Mouse (Mus musculus) hindbrain, embryonic 11.5 days (tissue): ENCODE results near the gene Itpk1. TPM values are rescaled to one million over a fixed set of nuclear protein-coding genes. Genes with fewer than 3 reads are reported as not detected.

Source experiments
- ATAC-seq: fragments of 200-750 bp; cut with Nextera tagmentation; 2 replicates; pipeline ENCODE4 v1.8.0; 2017; ENCODE audit warnings: mild to moderate bottlenecking, moderate TSS enrichment, moderate library complexity; ENCODE audit not compliant: low FRiP score
- DNase-seq: peaks from one replicate; pipeline ENCODE4 v3.0.0-alpha.2; 2015; ENCODE audit warnings: low spot score
- H3K27ac ChIP-seq: fragments of 300-500 bp; sonication (generic); 2 replicates; pipeline ENCODE4 v1.5.1; 2014; ENCODE audit warnings: mild to moderate bottlenecking, low read depth, low read length
- H3K27me3 ChIP-seq: fragments of 300-500 bp; sonication (generic); 2 replicates; pipeline ENCODE4 v1.6.1; 2014; ENCODE audit warnings: mild to moderate bottlenecking, low read length, moderate library complexity, mixed read lengths; ENCODE audit not compliant: control insufficient read depth, insufficient read depth
- H3K36me3 ChIP-seq: fragments of 300-500 bp; sonication (generic); 2 replicates; pipeline ENCODE4 v1.6.1; 2014; ENCODE audit warnings: mild to moderate bottlenecking, low read length, moderate library complexity, mixed read lengths; ENCODE audit not compliant: control insufficient read depth, insufficient read depth
- H3K4me1 ChIP-seq: fragments of 300-500 bp; sonication (generic); replicated peaks from 2 replicates; pipeline ENCODE4 v1.6.1; 2014; ENCODE audit warnings: low read length, mixed read lengths; ENCODE audit not compliant: control insufficient read depth, insufficient read depth
- H3K4me2 ChIP-seq: fragments of 300-500 bp; sonication (generic); replicated peaks from 2 replicates; pipeline ENCODE4 v1.6.1; 2014; ENCODE audit warnings: mild to moderate bottlenecking, low read depth, low read length
- H3K4me3 ChIP-seq: fragments of 300-500 bp; sonication (generic); 2 replicates; pipeline ENCODE4 v1.5.1; 2014; ENCODE audit warnings: low read depth, low read length
- H3K9ac ChIP-seq: fragments of 300-500 bp; sonication (generic); 2 replicates; pipeline ENCODE4 v1.6.1; 2014; ENCODE audit warnings: low read depth, low read length
- H3K9me3 ChIP-seq: fragments of 300-500 bp; sonication (generic); 2 replicates; pipeline ENCODE4 v1.6.1; 2016; ENCODE audit warnings: low read length; ENCODE audit not compliant: control insufficient read depth
- WGBS: fragments of 180-500 bp; shearing (Covaris S2); extraction: QIAGEN DNeasy Blood & Tissue Kit; methylation state at CpG from one replicate; pipeline ENCODE4 v1.1.7; 2014; 5-methylcytosine and 5-hydroxymethylcytosine counted together
- polyA plus RNA-seq: library from polyadenylated mRNA; unstranded; fragments of >200 nt; fragmentation: Nextera tagmentation; extraction: Ambion mirVana; gene quantifications from 2 replicates; pipeline ENCODE4 v1.2.1, GENCODE M21; 2014

Gene Itpk1
- polyA plus RNA-seq, 1 experiment from 2014 or later: 14.1 TPM

DNA sequence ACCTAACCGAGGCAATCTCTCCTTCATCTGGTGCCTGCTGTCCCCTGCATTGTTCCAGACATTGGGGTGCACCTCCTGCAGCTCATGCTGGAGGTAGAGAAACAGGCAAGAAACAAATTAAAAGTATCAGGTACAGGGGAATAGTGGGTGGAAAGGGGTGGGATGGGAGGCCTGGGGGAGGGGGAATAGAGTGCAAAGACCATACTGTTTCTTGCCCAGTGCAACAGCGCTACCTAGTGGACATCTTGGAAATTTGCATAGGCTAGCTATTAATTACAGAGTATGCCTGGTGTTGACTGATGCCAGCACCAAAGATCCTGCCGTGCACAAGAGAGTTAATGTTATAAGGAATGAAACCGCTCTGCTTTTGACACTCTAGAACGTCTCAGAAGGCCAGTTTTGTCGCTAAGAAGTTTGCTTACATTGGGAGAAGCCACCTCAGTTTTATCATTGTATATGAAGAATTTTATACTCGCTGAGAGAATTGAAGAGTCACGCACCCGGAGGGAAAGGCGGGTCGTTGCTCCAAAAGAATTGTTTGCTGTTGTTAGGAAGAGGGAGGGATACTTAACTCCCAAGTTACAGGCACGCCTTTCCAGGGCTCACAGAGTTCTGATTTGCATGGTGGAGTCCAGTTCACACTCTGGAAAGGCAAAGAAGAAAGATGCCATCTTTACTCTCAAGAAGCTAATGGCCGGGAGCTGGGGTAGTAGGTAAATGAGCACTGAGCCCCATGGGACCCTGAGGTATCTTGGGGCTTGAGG is 15.0 kb upstream of the Itpk1 start:
- no peak overlapping the region for H3K9ac ChIP-seq
- ATAC-seq (peak; percentile 66; the same call in 1 of the 2 replicates), DNase-seq (peak; percentile 80)
- H3K4me2 ChIP-seq: no peak overlapping the region
- H3K4me3 ChIP-seq: no peak overlapping the region
- H3K4me1 ChIP-seq: no peaks in the 10 kb centered on the region
- 33% methylated on average over 13 of the region's 13 CpGs for WGBS
- no peaks in the 10 kb centered on the region for H3K27me3 ChIP-seq
- no peaks in the 10 kb centered on the region for H3K36me3 ChIP-seq
- no peak overlapping the region for H3K27ac ChIP-seq
- no peaks in the 10 kb centered on the region for H3K9me3 ChIP-seq

DNA sequence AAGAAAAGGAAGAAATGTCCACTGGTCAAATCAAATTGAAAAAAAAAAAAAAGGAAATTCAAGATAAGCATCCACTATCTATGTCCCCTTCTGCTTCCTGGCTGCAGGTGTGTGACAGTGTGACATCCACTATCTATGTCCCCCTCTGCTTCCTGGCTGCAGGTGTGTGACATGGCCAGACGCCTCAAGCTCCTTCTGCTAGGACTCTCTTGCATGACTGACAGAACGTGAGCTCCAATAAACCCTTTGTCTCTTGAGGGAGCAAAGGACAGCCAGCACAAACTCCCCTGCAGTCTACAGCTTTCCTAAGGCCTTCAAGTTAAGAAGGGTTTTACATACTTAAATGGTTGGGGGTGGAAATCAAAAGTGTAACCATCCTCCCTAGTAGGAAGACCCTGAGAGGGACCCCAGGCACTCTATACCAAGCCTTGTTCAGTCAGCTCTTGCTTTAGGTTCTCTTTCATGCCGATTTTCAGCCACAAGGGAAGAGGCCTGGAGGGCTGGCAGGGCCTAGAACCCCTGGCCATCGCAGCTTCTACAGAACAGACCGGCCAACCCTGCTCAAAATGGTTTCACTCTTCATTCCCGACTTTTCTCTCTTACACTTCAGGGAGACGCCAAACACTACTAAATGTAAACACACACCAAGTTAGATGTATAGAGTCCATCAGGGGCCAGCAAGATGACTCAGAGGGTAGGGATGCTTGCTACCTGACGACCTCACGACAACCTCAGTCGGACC is 10.1 kb upstream of the Itpk1 start:
- 84% methylated on average over 10 of the region's 10 CpGs for WGBS
- Histone ChIP-seq H3K27me3 (no peaks in the 10 kb centered on the region), H3K4me1 (no peaks in the 10 kb centered on the region), H3K4me2 (no peak overlapping the region), H3K9ac (no peak overlapping the region), H3K27ac (no peak overlapping the region), H3K36me3 (no peaks in the 10 kb centered on the region), H3K4me3 (no peak overlapping the region), H3K9me3 (no peaks in the 10 kb centered on the region)
- ATAC-seq (no peak), DNase-seq (no peak)

DNA sequence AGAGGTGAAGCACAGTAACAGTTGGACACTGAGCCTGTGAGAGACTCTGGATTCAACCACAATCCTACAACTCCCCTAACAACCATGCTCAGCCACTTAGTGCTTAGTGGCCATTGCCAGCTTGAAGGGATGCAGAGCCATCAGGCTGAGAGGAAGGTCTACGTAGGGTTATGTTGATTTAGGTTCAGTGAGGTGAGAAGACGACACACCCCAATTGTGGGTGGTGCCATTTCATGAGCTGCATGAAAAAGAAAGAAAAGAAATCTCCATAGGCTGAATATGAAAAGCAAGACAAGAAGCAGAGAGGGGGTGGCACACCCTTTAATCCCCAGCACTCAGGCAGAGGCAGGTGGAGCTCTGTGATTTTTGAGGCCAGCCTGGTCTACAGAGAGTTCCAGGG is 9.4 kb upstream of the Itpk1 start:
- no peaks in the 10 kb centered on the region for H3K4me1 ChIP-seq
- no peaks in the 10 kb centered on the region for H3K36me3 ChIP-seq
- WGBS: 54% methylated on average over 2 of the region's 2 CpGs
- ATAC-seq (no peak), DNase-seq (no peak)
- H3K4me2 ChIP-seq: no peak overlapping the region
- H3K4me3 ChIP-seq: no peak overlapping the region
- H3K27ac ChIP-seq: no peak overlapping the region
- H3K27me3 ChIP-seq: no peaks in the 10 kb centered on the region
- H3K9me3 ChIP-seq: no peaks in the 10 kb centered on the region
- H3K9ac ChIP-seq: no peak overlapping the region

DNA sequence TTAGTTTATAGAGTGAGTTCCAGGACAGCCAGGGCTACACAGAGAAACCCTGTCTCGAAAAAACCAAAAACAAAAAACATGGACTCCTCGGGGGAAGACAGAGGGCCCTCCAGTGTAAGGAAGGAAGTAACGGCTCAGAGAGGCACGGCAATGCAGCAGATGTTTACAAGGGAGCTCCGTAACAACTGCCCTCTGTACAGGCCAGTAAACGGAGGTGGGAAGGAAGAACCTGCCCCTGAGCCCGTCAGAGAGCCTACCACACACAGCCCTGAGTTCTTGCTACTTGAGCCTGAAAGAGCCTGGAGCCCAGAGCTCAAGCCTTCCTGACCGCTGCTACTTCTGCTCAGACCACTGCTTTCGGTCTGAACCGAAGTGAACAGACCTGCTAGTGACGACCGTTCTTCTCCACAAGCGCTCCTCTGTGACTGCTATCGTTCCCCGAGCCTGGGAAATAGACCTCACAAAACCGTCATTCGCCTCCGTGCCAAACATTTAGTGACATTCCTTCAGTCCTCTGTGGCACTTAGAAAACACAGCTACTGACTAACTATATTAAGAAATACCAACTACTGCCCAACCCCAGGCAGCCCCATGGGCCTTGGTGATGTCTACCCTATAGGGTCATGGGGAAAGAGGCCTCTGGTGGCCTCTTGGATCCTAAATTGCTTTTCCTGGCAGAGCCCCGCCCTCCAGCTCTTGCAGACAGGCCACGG is 8.6 kb upstream of the Itpk1 start:
- DNase-seq (no peak), ATAC-seq (no peak)
- no peak overlapping the region for H3K4me3 ChIP-seq
- H3K4me2 ChIP-seq: no peak overlapping the region
- no peaks in the 10 kb centered on the region for H3K4me1 ChIP-seq
- H3K27ac ChIP-seq: no peak overlapping the region
- 82% methylated on average over 20 of the region's 20 CpGs for WGBS
- no peaks in the 10 kb centered on the region for H3K9me3 ChIP-seq
- no peak overlapping the region for H3K9ac ChIP-seq
- no peaks in the 10 kb centered on the region for H3K36me3 ChIP-seq
- no peaks in the 10 kb centered on the region for H3K27me3 ChIP-seq

DNA sequence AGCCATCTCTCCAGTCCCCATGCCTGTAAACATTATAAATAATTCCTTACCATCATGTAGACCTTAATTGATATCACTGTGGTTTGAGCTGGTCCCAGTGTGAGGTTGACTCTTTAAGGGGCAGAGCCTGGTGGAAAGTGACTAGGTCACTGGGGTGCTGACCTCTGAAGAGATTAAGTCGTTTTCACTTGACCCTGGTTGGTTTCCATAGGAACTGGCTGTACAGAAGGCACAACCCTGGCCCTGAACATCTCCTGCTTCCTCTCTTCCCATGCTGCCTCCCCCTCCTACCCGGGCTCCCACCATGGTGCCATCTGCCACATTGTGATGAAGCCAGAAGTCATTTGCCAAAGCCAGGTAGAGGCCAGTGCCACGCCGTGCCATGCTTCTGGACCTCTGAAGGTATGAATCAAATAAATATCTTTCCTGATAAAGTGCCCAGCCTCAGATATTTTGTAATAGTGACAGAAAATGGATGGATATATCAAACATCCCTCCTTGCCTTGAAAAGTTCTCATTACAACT is 6.2 kb upstream of the Itpk1 start:
- Histone ChIP-seq H3K4me3 (no peak overlapping the region), H3K4me1 (no peaks in the 10 kb centered on the region), H3K36me3 (no peaks in the 10 kb centered on the region), H3K9ac (no peak overlapping the region), H3K27ac (no peak overlapping the region), H3K9me3 (no peaks in the 10 kb centered on the region), H3K4me2 (no peak overlapping the region), H3K27me3 (no peaks in the 10 kb centered on the region)
- ATAC-seq: no peak
- DNase-seq: no peak
- WGBS: 70% methylated on average over 4 of the region's 4 CpGs

DNA sequence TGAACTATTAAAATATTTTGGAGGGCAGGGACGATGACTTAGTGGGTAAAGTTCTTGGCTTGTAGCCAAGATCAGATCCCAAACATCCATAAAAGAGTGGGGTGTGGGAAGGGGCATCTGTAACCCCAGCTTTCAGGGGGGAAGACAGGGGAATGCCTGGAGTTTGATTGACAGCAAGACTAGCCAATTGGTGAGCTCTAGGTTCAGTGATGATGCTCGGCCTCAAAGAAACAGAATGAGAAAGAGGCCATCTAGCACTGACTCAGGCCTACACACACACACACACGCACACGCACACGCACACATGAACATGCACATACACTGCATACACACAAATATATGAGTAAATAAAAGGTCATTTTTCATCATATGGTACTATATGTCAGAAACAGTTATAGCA is 5.2 kb upstream of the Itpk1 start:
- no peak overlapping the region for H3K27ac ChIP-seq
- 85% methylated on average over 5 of the region's 5 CpGs for WGBS
- peaks cover 2% of the 10 kb centered on the region; the same call in 1 of the 2 replicates for H3K4me1 ChIP-seq
- H3K9me3 ChIP-seq: no peaks in the 10 kb centered on the region
- no peaks in the 10 kb centered on the region for H3K36me3 ChIP-seq
- no peak overlapping the region for H3K4me3 ChIP-seq
- no peaks in the 10 kb centered on the region for H3K27me3 ChIP-seq
- H3K9ac ChIP-seq: no peak overlapping the region
- ATAC-seq (no peak), DNase-seq (no peak)
- H3K4me2 ChIP-seq: no peak overlapping the region

DNA sequence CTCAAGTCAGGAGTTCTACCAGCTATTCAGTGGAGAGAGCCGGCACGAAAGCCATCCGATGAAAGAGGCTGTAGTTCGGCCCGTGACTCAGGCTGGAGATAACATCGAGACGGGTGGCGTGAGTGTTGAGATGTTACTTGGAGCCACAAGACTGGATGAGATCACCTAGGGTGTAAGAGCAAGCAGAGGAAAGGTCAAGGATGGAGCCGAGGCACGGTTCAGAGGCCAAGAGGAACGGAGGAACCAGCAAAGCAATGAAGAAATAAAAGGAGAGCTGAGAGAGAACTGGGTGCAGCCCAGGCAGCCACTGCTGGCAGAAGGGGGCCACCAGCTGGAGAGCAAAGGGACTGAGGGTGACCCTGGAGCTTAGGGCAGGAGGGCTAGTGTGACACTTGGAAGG is 3.5 kb upstream of the Itpk1 start:
- whole genome bisulfite sequencing: 78% methylated on average over 11 of the region's 11 CpGs

DNA sequence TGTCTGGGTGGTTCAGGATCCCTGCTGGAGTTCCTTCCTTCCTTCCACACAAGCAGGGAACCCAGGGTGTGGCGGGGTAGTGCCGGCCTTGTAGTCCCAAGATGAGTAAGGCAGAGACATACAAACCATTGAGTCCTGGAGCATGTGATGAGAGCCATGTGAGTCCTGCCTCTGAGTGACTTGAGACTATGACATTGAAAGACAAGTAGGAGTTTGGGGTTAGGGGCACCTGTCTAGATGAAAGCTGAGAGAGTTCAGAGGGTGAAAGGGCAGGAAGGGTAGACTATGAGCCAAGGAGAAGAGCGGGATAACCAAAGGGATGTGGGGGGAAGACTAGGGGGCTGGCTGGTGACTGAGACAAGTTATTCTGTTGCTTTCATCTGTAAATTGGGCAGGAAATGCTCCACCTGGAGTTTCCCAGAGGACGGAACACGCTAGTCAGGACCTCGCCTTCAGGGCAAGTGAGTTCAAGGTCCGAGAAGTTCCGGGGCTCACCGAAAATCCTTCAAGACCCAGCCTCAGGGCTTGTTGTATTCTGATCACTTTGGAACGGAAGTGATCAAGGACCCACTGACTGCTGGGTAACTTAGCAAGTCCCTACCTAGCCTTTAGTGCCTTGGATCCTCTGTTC is 2.2 kb upstream of the Itpk1 start:
- Histone ChIP-seq H3K9me3 (no peaks in the 10 kb centered on the region), H3K4me1 (peaks cover 9% of the 10 kb centered on the region), H3K36me3 (no peaks in the 10 kb centered on the region), H3K4me3 (no peak overlapping the region), H3K9ac (no peak overlapping the region), H3K27ac (no peak overlapping the region), H3K4me2 (no peak overlapping the region), H3K27me3 (no peaks in the 10 kb centered on the region)
- no peak for DNase-seq
- 89% methylated on average over 10 of the region's 10 CpGs for WGBS
- ATAC-seq: no peak

More for the DNA sequence above, 3.5 kb upstream of the Itpk1 start:
- H3K9me3 ChIP-seq: no peaks in the 10 kb centered on the region
- H3K27ac ChIP-seq: no peak overlapping the region
- H3K36me3 ChIP-seq: no peaks in the 10 kb centered on the region
- no peak overlapping the region for H3K4me3 ChIP-seq
- peaks cover 4% of the 10 kb centered on the region for H3K4me1 ChIP-seq
- H3K4me2 ChIP-seq: no peak overlapping the region
- no peak for ATAC-seq
- H3K27me3 ChIP-seq: no peaks in the 10 kb centered on the region
- no peak overlapping the region for H3K9ac ChIP-seq
- no peak for DNase-seq
